Mouse (Mus musculus) intestine, embryonic 14.5 days (tissue): Measurements from ENCODE around the gene Atg101. TPM values are rescaled to one million over a fixed set of nuclear protein-coding genes. Genes with fewer than 3 reads are reported as not detected.
A peak's percentile ranks its signal among the peaks of the same experiment; 100 is the strongest.

Source experiments
- ATAC-seq: fragments of 200-750 bp; cut with Nextera tagmentation; replicated peaks from 2 replicates; pipeline ENCODE4 v1.8.0; 2017; ENCODE audit warnings: low read depth, moderate number of reproducible peaks, moderate TSS enrichment, moderate library complexity; ENCODE audit not compliant: low FRiP score, low TSS enrichment
- DNase-seq: peaks from one replicate; pipeline ENCODE4 v3.0.0-alpha.2; 2018; ENCODE audit warnings: low spot score
- H3K27ac ChIP-seq: fragments of 300-500 bp; sonication (generic); 2 replicates; pipeline ENCODE4 v1.5.1; 2014; ENCODE audit warnings: low read depth, mild to moderate bottlenecking, control low read depth
- H3K27me3 ChIP-seq: fragments of 300-500 bp; sonication (generic); replicated peaks from 2 replicates; pipeline ENCODE4 v1.6.1; 2014; ENCODE audit warnings: low read length, control low read depth; ENCODE audit not compliant: control insufficient read depth, insufficient read depth
- H3K36me3 ChIP-seq: fragments of 300-500 bp; sonication (generic); 2 replicates; pipeline ENCODE4 v1.6.1; 2014; ENCODE audit warnings: low read length, control low read depth; ENCODE audit not compliant: control insufficient read depth, insufficient read depth
- H3K4me1 ChIP-seq: fragments of 300-500 bp; sonication (generic); replicated peaks from 2 replicates; pipeline ENCODE4 v1.6.1; 2014; ENCODE audit warnings: low read length, control low read depth, mixed read lengths; ENCODE audit not compliant: control insufficient read depth, insufficient read depth
- H3K4me2 ChIP-seq: fragments of 300-500 bp; sonication (generic); 2 replicates; pipeline ENCODE4 v1.6.1; 2014; ENCODE audit warnings: low read length
- H3K4me3 ChIP-seq: fragments of 300-500 bp; sonication (generic); 2 replicates; pipeline ENCODE4 v1.5.1; 2014; ENCODE audit warnings: low read depth, low read length, control low read depth, mixed read lengths
- H3K9ac ChIP-seq: fragments of 300-500 bp; sonication (generic); 2 replicates; pipeline ENCODE4 v1.6.1; 2014; ENCODE audit warnings: mild to moderate bottlenecking, low read length
- H3K9me3 ChIP-seq: fragments of 300-500 bp; sonication (generic); 2 replicates; pipeline ENCODE4 v1.6.1; 2016; ENCODE audit warnings: low read length, control low read depth; ENCODE audit not compliant: control insufficient read depth
- WGBS: fragments of 180-500 bp; shearing (Covaris S2); extraction: QIAGEN DNeasy Blood & Tissue Kit; methylation state at CpG from one replicate; pipeline ENCODE4 v1.1.7; 2014; 5-methylcytosine and 5-hydroxymethylcytosine counted together
- polyA plus RNA-seq: library from polyadenylated mRNA; unstranded; fragments of >200 nt; fragmentation: Nextera tagmentation; extraction: Ambion mirVana; gene quantifications from 2 replicates; pipeline ENCODE4 v1.2.1, GENCODE M21; 2014

The Atg101 gene
- polyA plus RNA-seq, 1 experiment from 2014 or later = 67.1 TPM

- WGBS = 55% methylated on average over 24 of the region's 24 CpGs
- Histone ChIP-seq H3K27ac (no peak overlapping the region), H3K36me3 (no peaks in the 10 kb centered on the region), H3K4me1 (peaks cover 3% of the 10 kb centered on the region; the same call in 1 of the 2 replicates), H3K4me2 (no peak overlapping the region), H3K4me3 (no peak overlapping the region), H3K27me3 (no peaks in the 10 kb centered on the region), H3K9me3 (no peaks in the 10 kb centered on the region), H3K9ac (no peak overlapping the region)
- DNase-seq (no peak), ATAC-seq (no peak)
These were observed 52.6 kb downstream of the Atg101 start for GRCm38 (mm10) chr15:101336474-101337174.

DNA sequence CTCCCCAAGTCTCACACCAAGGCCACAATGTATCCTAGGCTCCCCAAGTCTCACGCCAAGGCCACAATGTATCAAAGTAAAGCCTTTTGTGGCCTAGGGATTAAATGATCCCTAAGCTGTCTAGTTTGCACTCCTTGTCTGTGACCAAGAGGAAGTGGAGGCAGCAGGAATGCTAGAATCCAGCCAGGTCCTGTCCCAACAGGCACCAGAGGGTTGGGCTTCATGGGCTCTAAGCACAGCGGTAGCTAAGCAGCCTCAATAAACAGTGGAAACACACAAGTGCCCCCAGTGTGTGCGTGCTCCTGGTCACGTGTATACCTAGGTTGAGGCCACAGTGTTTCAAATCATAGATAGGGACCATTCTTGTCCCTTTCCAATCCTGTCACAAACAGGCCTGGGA is 54.3 kb downstream of the Atg101 start:
- Histone ChIP-seq H3K9ac (no peak overlapping the region), H3K4me2 (no peak overlapping the region), H3K9me3 (no peaks in the 10 kb centered on the region), H3K27ac (no peak overlapping the region), H3K36me3 (no peaks in the 10 kb centered on the region), H3K27me3 (no peaks in the 10 kb centered on the region), H3K4me3 (no peak overlapping the region), H3K4me1 (peaks cover 3% of the 10 kb centered on the region; the same call in 1 of the 2 replicates)
- ATAC-seq = no peak
- DNase-seq = no peak
- 72% methylated on average over 4 of the region's 4 CpGs for WGBS

- H3K4me2 ChIP-seq = no peak overlapping the region
- DNase-seq (peak; percentile 93), ATAC-seq (peak; percentile 79)
- no peaks in the 10 kb centered on the region for H3K36me3 ChIP-seq
- no peak overlapping the region for H3K27ac ChIP-seq
- no peak overlapping the region for H3K9ac ChIP-seq
- peaks cover 3% of the 10 kb centered on the region; the same call in 1 of the 2 replicates for H3K4me1 ChIP-seq
- no peaks in the 10 kb centered on the region for H3K27me3 ChIP-seq
- no peaks in the 10 kb centered on the region for H3K9me3 ChIP-seq
- no peak overlapping the region for H3K4me3 ChIP-seq
- WGBS = 0% methylated on average over 2 of the region's 2 CpGs
These were observed 55.5 kb downstream of the Atg101 start for GRCm38 (mm10) chr15:101339537-101339936.

Other genes with a start within 250 kb of the Atg101 start
- not detected in 2 replicates for gene Gm47841, start 236.9 kb upstream of the Atg101 start, polyA plus RNA-seq
- 0.43 and 0.55 TPM in 2 replicates for gene Fignl2, start 205.7 kb upstream of the Atg101 start, polyA plus RNA-seq
- not detected in 2 replicates for gene Ankrd33, start 168.5 kb upstream of the Atg101 start, polyA plus RNA-seq
- gene Acvrl1, start 155.8 kb upstream of the Atg101 start, polyA plus RNA-seq = 16.5 and 16.6 TPM in 2 replicates
- 12.5 and 12.6 TPM in 2 replicates for gene Acvr1b, start 110.2 kb upstream of the Atg101 start, polyA plus RNA-seq
- gene Grasp, start 60.1 kb upstream of the Atg101 start, polyA plus RNA-seq = 3.5 and 4.2 TPM in 2 replicates
- 6.4 and 6.9 TPM in 2 replicates for gene Nr4a1, start 30.0 kb upstream of the Atg101 start, polyA plus RNA-seq
- gene 6030408B16Rik, start 8.9 kb downstream of the Atg101 start, polyA plus RNA-seq = 5.9 and 6.6 TPM in 2 replicates
- gene Krt80, start 85.9 kb downstream of the Atg101 start, polyA plus RNA-seq = 0.81 and 1.6 TPM in 2 replicates
- 104 and 108 TPM in 2 replicates for gene Krt7, start 126.8 kb downstream of the Atg101 start, polyA plus RNA-seq
- gene Krt87, start 154.5 kb downstream of the Atg101 start, polyA plus RNA-seq = 0.17 TPM in 1 of 2 replicates, not detected in the other
- not detected in 2 replicates for gene Krt88, start 163.5 kb downstream of the Atg101 start, polyA plus RNA-seq
- not detected in 2 replicates for gene Krt81, start 179.5 kb downstream of the Atg101 start, polyA plus RNA-seq
- 0.08 TPM in 1 of 2 replicates, not detected in the other for gene Krt86, start 189.2 kb downstream of the Atg101 start, polyA plus RNA-seq
- 0.19 TPM in 1 of 2 replicates, not detected in the other for gene Krt83, start 207.2 kb downstream of the Atg101 start, polyA plus RNA-seq
- gene Gm49425, start 233.0 kb downstream of the Atg101 start, polyA plus RNA-seq = not detected in 2 replicates
- not detected in 2 replicates for gene Krt84, start 248.5 kb downstream of the Atg101 start, polyA plus RNA-seq